Mouse (Mus musculus) liver, embryonic 11.5 days (tissue): ENCODE results near the gene Clip3. TPM values are rescaled to one million over a fixed set of nuclear protein-coding genes. Genes with fewer than 3 reads are reported as not detected.

Experiments
- ATAC-seq: fragments of 200-750 bp; cut with Nextera tagmentation; replicated peaks from 2 replicates; pipeline ENCODE4 v1.8.0; 2017; ENCODE audit warnings: moderate number of reproducible peaks, mild to moderate bottlenecking, moderate TSS enrichment, moderate library complexity; ENCODE audit not compliant: low FRiP score
- DNase-seq: peaks from one replicate; pipeline ENCODE4 v3.0.0-alpha.2; 2017; ENCODE audit warnings: low spot score
- H3K27ac ChIP-seq: fragments of 300-500 bp; sonication (generic); 2 replicates; pipeline ENCODE4 v1.5.1; 2014; ENCODE audit warnings: mild to moderate bottlenecking, low read depth, low read length, control low read depth
- H3K27me3 ChIP-seq: fragments of 300-500 bp; sonication (generic); replicated peaks from 2 replicates; pipeline ENCODE4 v1.6.1; 2014; ENCODE audit warnings: low read length, mixed read lengths; ENCODE audit not compliant: control insufficient read depth, insufficient read depth
- H3K36me3 ChIP-seq: fragments of 300-500 bp; sonication (generic); 2 replicates; pipeline ENCODE4 v1.6.1; 2014; ENCODE audit warnings: mild to moderate bottlenecking, low read length, moderate library complexity, mixed read lengths; ENCODE audit not compliant: control insufficient read depth, insufficient read depth
- H3K4me1 ChIP-seq: fragments of 300-500 bp; sonication (generic); replicated peaks from 2 replicates; pipeline ENCODE4 v1.6.1; 2014; ENCODE audit warnings: low read length, mixed read lengths; ENCODE audit not compliant: control insufficient read depth, insufficient read depth
- H3K4me2 ChIP-seq: fragments of 300-500 bp; sonication (generic); 2 replicates; pipeline ENCODE4 v1.6.1; 2014; ENCODE audit warnings: mild to moderate bottlenecking, control low read depth, moderate library complexity
- H3K4me3 ChIP-seq: fragments of 300-500 bp; sonication (generic); 2 replicates; pipeline ENCODE4 v1.5.1; 2014; ENCODE audit warnings: low read depth, low read length, control low read depth
- H3K9ac ChIP-seq: fragments of 300-500 bp; sonication (generic); 2 replicates; pipeline ENCODE4 v1.6.1; 2014; ENCODE audit warnings: low read depth, low read length, control low read depth
- H3K9me3 ChIP-seq: fragments of 300-500 bp; sonication (generic); 2 replicates; pipeline ENCODE4 v1.6.1; 2016; ENCODE audit warnings: low read length, inconsistent platforms, mixed read lengths; ENCODE audit not compliant: control insufficient read depth
- WGBS: fragments of 180-500 bp; shearing (Covaris S2); extraction: QIAGEN DNeasy Blood & Tissue Kit; methylation state at CpG from one replicate; pipeline ENCODE4 v1.1.7; 2014; 5-methylcytosine and 5-hydroxymethylcytosine counted together
- polyA plus RNA-seq: library from polyadenylated mRNA; unstranded; fragments of >200 nt; fragmentation: Nextera tagmentation; extraction: Ambion mirVana; gene quantifications from 2 replicates; pipeline ENCODE4 v1.2.1, GENCODE M21; 2014

Gene Clip3
- polyA plus RNA-seq, 1 experiment from 2014 or later, result 16.3 TPM

- no peak for DNase-seq
- Histone ChIP-seq H3K27ac (no peak overlapping the region), H3K36me3 (no peaks in the 10 kb centered on the region), H3K27me3 (peaks cover 8% of the 10 kb centered on the region; the same call in 1 of the 2 replicates), H3K4me2 (no peak overlapping the region), H3K9ac (no peak overlapping the region), H3K4me1 (no peaks in the 10 kb centered on the region), H3K9me3 (no peaks in the 10 kb centered on the region), H3K4me3 (no peak overlapping the region)
- no peak for ATAC-seq
- 70% methylated on average over 7 of the region's 7 CpGs for WGBS
Observed at GRCm38 (mm10) chr7:30289071-30289713, 2.3 kb upstream of the Clip3 start.

GRCm38 (mm10) chr7:30289714-30290399 is 1.7 kb upstream of the Clip3 start:
- DNase-seq (no peak), ATAC-seq (no peak)
- no peak overlapping the region for H3K4me2 ChIP-seq
- H3K4me3 ChIP-seq, result no peak overlapping the region
- H3K27me3 ChIP-seq, result peaks cover 8% of the 10 kb centered on the region; the same call in 1 of the 2 replicates
- H3K4me1 ChIP-seq, result no peaks in the 10 kb centered on the region
- no peak overlapping the region for H3K9ac ChIP-seq
- H3K27ac ChIP-seq, result no peak overlapping the region
- no peaks in the 10 kb centered on the region for H3K36me3 ChIP-seq
- 61% methylated on average over 10 of the region's 10 CpGs for WGBS
- no peaks in the 10 kb centered on the region for H3K9me3 ChIP-seq

GRCm38 (mm10) chr7:30293795-30294194 is 2.3 kb downstream of the Clip3 start:
- Histone ChIP-seq H3K4me2 (no peak overlapping the region), H3K27me3 (peaks cover 6% of the 10 kb centered on the region; the same call in 1 of the 2 replicates), H3K36me3 (no peaks in the 10 kb centered on the region), H3K4me1 (no peaks in the 10 kb centered on the region), H3K27ac (no peak overlapping the region), H3K9me3 (no peaks in the 10 kb centered on the region), H3K9ac (no peak overlapping the region), H3K4me3 (no peak overlapping the region)
- 74% methylated on average over 13 of the region's 13 CpGs for WGBS
- no peak for ATAC-seq
- DNase-seq, result no peak

- Histone ChIP-seq H3K9me3 (no peaks in the 10 kb centered on the region), H3K27me3 (peaks cover 6% of the 10 kb centered on the region; the same call in 1 of the 2 replicates), H3K9ac (no peak overlapping the region), H3K4me2 (no peak overlapping the region), H3K4me3 (no peak overlapping the region), H3K36me3 (no peaks in the 10 kb centered on the region), H3K4me1 (no peaks in the 10 kb centered on the region), H3K27ac (no peak overlapping the region)
- no peak for ATAC-seq
- DNase-seq, result no peak
- WGBS, result 88% methylated on average over 5 of the region's 5 CpGs
Observed at GRCm38 (mm10) chr7:30294296-30294695, 2.8 kb downstream of the Clip3 start.

GRCm38 (mm10) chr7:30295103-30295502 is 3.6 kb downstream of the Clip3 start:
- Histone ChIP-seq H3K4me1 (no peaks in the 10 kb centered on the region), H3K9me3 (no peaks in the 10 kb centered on the region), H3K27ac (no peak overlapping the region), H3K27me3 (peaks cover 6% of the 10 kb centered on the region; the same call in 1 of the 2 replicates), H3K4me2 (no peak overlapping the region), H3K4me3 (no peak overlapping the region), H3K9ac (no peak overlapping the region), H3K36me3 (no peaks in the 10 kb centered on the region)
- DNase-seq, result no peak
- no peak for ATAC-seq
- WGBS, result 45% methylated on average over 10 of the region's 10 CpGs

GRCm38 (mm10) chr7:30296816-30297215 is 5.3 kb downstream of the Clip3 start:
- Histone ChIP-seq H3K27ac (no peak overlapping the region), H3K4me1 (no peaks in the 10 kb centered on the region), H3K9ac (no peak overlapping the region), H3K4me3 (no peak overlapping the region), H3K27me3 (0 out of 2 replicates have a peak, but pooled peaks cover 2% of the 10 kb centered on the region), H3K9me3 (no peaks in the 10 kb centered on the region), H3K36me3 (no peaks in the 10 kb centered on the region), H3K4me2 (no peak overlapping the region)
- 76% methylated on average over 15 of the region's 15 CpGs for WGBS
- ATAC-seq (no peak), DNase-seq (no peak)

- Histone ChIP-seq H3K4me2 (no peak overlapping the region), H3K36me3 (no peaks in the 10 kb centered on the region), H3K9ac (no peak overlapping the region), H3K4me1 (no peaks in the 10 kb centered on the region), H3K27ac (no peak overlapping the region), H3K4me3 (no peak overlapping the region), H3K27me3 (0 out of 2 replicates have a peak, but pooled peaks cover 2% of the 10 kb centered on the region), H3K9me3 (no peaks in the 10 kb centered on the region)
- DNase-seq (no peak), ATAC-seq (no peak)
- WGBS, result 68% methylated on average over 16 of the region's 16 CpGs
Observed at GRCm38 (mm10) chr7:30297266-30297665, 5.7 kb downstream of the Clip3 start.

GRCm38 (mm10) chr7:30300914-30301313 is 9.4 kb downstream of the Clip3 start:
- Histone ChIP-seq H3K4me2 (no peak overlapping the region), H3K36me3 (0 out of 2 replicates have a peak, but pooled peaks cover 3% of the 10 kb centered on the region), H3K27ac (no peak overlapping the region), H3K9me3 (no peaks in the 10 kb centered on the region), H3K27me3 (no peaks in the 10 kb centered on the region), H3K4me1 (no peaks in the 10 kb centered on the region), H3K4me3 (no peak overlapping the region), H3K9ac (no peak overlapping the region)
- 25% methylated on average over 3 of the region's 3 CpGs for WGBS
- no peak for DNase-seq
- ATAC-seq, result no peak
